Mouse (Mus musculus) forebrain, embryonic 12.5 days (tissue): ENCODE results near the gene Gpr82. TPM values are rescaled to one million over a fixed set of nuclear protein-coding genes. Genes with fewer than 3 reads are reported as not detected.

Experiments used
- ATAC-seq: fragments of 200-750 bp; cut with Nextera tagmentation; 2 replicates; pipeline ENCODE4 v1.8.0; 2017; ENCODE audit warnings: moderate TSS enrichment; ENCODE audit not compliant: low FRiP score
- H3K27ac ChIP-seq: fragments of 300-500 bp; sonication (generic); 2 replicates; pipeline ENCODE4 v1.5.1; 2016; ENCODE audit warnings: mild to moderate bottlenecking
- H3K27me3 ChIP-seq: fragments of 300-500 bp; sonication (generic); 2 replicates; pipeline ENCODE4 v1.6.1; 2016; ENCODE audit warnings: mild to moderate bottlenecking
- H3K36me3 ChIP-seq: fragments of 300-500 bp; sonication (generic); replicated peaks from 2 replicates; pipeline ENCODE4 v1.6.1; 2016; ENCODE audit warnings: mild to moderate bottlenecking
- H3K4me1 ChIP-seq: fragments of 300-500 bp; sonication (generic); 2 replicates; pipeline ENCODE4 v1.6.1; 2016
- H3K4me2 ChIP-seq: fragments of 300-500 bp; sonication (generic); 2 replicates; pipeline ENCODE4 v1.6.1; 2016; ENCODE audit warnings: mild to moderate bottlenecking, moderate library complexity
- H3K4me3 ChIP-seq: fragments of 300-500 bp; sonication (generic); replicated peaks from 2 replicates; pipeline ENCODE4 v1.5.1; 2016; ENCODE audit warnings: mild to moderate bottlenecking
- H3K9ac ChIP-seq: fragments of 300-500 bp; sonication (generic); 2 replicates; pipeline ENCODE4 v1.6.1; 2016; ENCODE audit warnings: mild to moderate bottlenecking
- H3K9me3 ChIP-seq: fragments of 300-500 bp; sonication (generic); 2 replicates; pipeline ENCODE4 v1.6.1; 2016
- WGBS: fragments of 180-500 bp; shearing (Covaris S2); methylation state at CpG from one replicate; pipeline ENCODE4 v1.1.7; 2016; 5-methylcytosine and 5-hydroxymethylcytosine counted together
- microRNA-seq: library from miRNA; unstranded; fragments of <30 nt; microRNA quantifications from one replicate; pipeline ENCODE4, GENCODE M21; 2017
- polyA plus RNA-seq: library from polyadenylated mRNA; unstranded; fragments of >200 nt; fragmentation: Nextera tagmentation; extraction: Ambion mirVana; gene quantifications from 2 replicates; pipeline ENCODE4 v1.2.1, GENCODE M21; 2016

Gene Gpr82
- polyA plus RNA-seq, 1 experiment from 2014 or later: 0.84 TPM

DNA sequence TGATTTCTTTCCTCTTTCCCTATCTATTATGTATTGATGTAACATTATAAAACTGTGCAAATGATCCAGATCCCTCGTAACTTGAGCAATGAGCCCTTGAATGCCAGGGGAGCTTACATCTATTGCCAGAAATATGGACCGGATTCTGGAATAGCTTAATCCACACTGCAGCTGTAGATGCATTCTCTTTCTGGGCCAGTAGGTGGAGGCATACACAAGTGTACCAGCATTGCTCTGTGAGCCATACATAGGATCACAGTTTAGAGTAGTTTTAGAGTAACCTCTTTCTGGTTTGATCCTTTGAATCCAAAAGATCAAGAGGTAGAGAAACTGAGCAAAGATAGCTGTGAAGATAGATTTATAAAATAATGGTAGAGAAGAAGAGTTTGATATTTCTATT lies 49.0 kb downstream of the Gpr82 start:
- H3K27me3 ChIP-seq: no peaks in the 10 kb centered on the region
- no peak overlapping the region for H3K4me3 ChIP-seq
- no peak overlapping the region for H3K27ac ChIP-seq
- no peaks in the 10 kb centered on the region for H3K36me3 ChIP-seq
- WGBS: 51% methylated on average over 2 of the region's 2 CpGs
- no peak for ATAC-seq
- H3K4me1 ChIP-seq: no peaks in the 10 kb centered on the region
- no peaks in the 10 kb centered on the region for H3K9me3 ChIP-seq
- no peak overlapping the region for H3K4me2 ChIP-seq
- H3K9ac ChIP-seq: no peak overlapping the region

Small RNA genes lying within 50 kb of the gene (microRNA-seq; reads per million reads assigned to microRNA genes)
- gene Gm25246: not detected

Other genes with a start within 250 kb of the Gpr82 start
- gene Nyx, start 195.3 kb upstream of the Gpr82 start, polyA plus RNA-seq: 0.06 and 0.08 TPM in 2 replicates
- gene Gpr34, start 29.3 kb upstream of the Gpr82 start, polyA plus RNA-seq: 1.6 and 2.3 TPM in 2 replicates
- 17.8 and 18.9 TPM in 2 replicates for gene Cask, start 190.0 kb downstream of the Gpr82 start, polyA plus RNA-seq